Mouse (Mus musculus) limb, embryonic 11.5 days (tissue): ENCODE measurements around the gene Abca3. TPM values are rescaled to one million over a fixed set of nuclear protein-coding genes. Genes with fewer than 3 reads are reported as not detected.

ENCODE experiments used
- ATAC-seq: fragments of 200-750 bp; cut with Nextera tagmentation; 2 replicates; pipeline ENCODE4 v1.8.0; 2017; ENCODE audit warnings: low read depth; ENCODE audit not compliant: insufficient number of reproducible peaks, low FRiP score, low TSS enrichment
- DNase-seq: peaks from one replicate; pipeline ENCODE4 v3.0.0-alpha.2; 2015; ENCODE audit warnings: low spot score
- H3K27ac ChIP-seq: fragments of 300-500 bp; sonication (generic); replicated peaks from 2 replicates; pipeline ENCODE4 v1.5.1; 2014; ENCODE audit warnings: low read depth, mild to moderate bottlenecking, low read length
- H3K27me3 ChIP-seq: fragments of 300-500 bp; sonication (generic); 2 replicates; pipeline ENCODE4 v1.6.1; 2014; ENCODE audit warnings: mild to moderate bottlenecking, low read length, mixed read lengths; ENCODE audit not compliant: control insufficient read depth, insufficient read depth
- H3K36me3 ChIP-seq: fragments of 300-500 bp; sonication (generic); 2 replicates; pipeline ENCODE4 v1.6.1; 2014; ENCODE audit warnings: mild to moderate bottlenecking, low read length, moderate library complexity, mixed read lengths; ENCODE audit not compliant: control insufficient read depth, insufficient read depth
- H3K4me1 ChIP-seq: fragments of 300-500 bp; sonication (generic); 2 replicates; pipeline ENCODE4 v1.6.1; 2014; ENCODE audit warnings: low read length, mixed read lengths; ENCODE audit not compliant: control insufficient read depth, insufficient read depth
- H3K4me2 ChIP-seq: fragments of 300-500 bp; sonication (generic); 2 replicates; pipeline ENCODE4 v1.6.1; 2014; ENCODE audit warnings: low read depth, mild to moderate bottlenecking, moderate library complexity; ENCODE audit not compliant: severe bottlenecking
- H3K4me3 ChIP-seq: fragments of 300-500 bp; sonication (generic); 2 replicates; pipeline ENCODE4 v1.5.1; 2014; ENCODE audit warnings: low read depth, low read length
- H3K9ac ChIP-seq: fragments of 300-500 bp; sonication (generic); 2 replicates; pipeline ENCODE4 v1.6.1; 2014; ENCODE audit warnings: mild to moderate bottlenecking, low read length
- H3K9me3 ChIP-seq: fragments of 300-500 bp; sonication (generic); 2 replicates; pipeline ENCODE4 v1.6.1; 2016; ENCODE audit warnings: low read length; ENCODE audit not compliant: control insufficient read depth
- WGBS: fragments of 180-500 bp; shearing (Covaris S2); extraction: QIAGEN DNeasy Blood & Tissue Kit; methylation state at CpG from one replicate; pipeline ENCODE4 v1.1.7; 2014; 5-methylcytosine and 5-hydroxymethylcytosine counted together
- polyA plus RNA-seq: library from polyadenylated mRNA; unstranded; fragments of >200 nt; fragmentation: Nextera tagmentation; extraction: Ambion mirVana; gene quantifications from 2 replicates; pipeline ENCODE4 v1.2.1, GENCODE M21; 2014

Gene Abca3
- polyA plus RNA-seq, 1 experiment from 2014 or later, result 3.0 TPM

GRCm38 (mm10) chr17:24362527-24362926, 10.8 kb downstream of the Abca3 start:
- DNase-seq, result no peak
- H3K27ac ChIP-seq, result no peak overlapping the region
- no peak for ATAC-seq

DNA sequence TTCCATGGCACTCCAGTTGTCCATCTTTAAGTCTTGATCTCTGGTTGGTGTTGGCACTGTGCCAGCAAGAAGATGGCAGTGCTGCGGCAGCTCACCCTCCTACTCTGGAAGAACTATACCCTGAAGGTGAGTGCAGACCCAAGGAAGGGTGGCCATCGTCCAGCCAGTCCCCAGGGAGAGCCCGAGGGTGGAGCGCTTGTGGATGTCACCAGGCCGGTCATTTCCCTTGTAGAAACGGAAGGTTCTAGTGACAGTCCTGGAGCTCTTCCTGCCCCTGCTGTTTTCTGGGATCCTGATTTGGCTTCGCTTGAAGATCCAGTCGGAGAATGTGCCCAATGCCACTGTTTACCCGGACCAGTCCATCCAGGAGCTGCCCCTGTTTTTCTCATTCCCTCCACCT, 12.7 kb downstream of the Abca3 start:
- no peaks in the 10 kb centered on the region for H3K27me3 ChIP-seq
- no peak overlapping the region for H3K9ac ChIP-seq
- H3K4me3 ChIP-seq, result no peak overlapping the region
- DNase-seq (no peak), ATAC-seq (no peak)
- no peak overlapping the region for H3K4me2 ChIP-seq
- no peaks in the 10 kb centered on the region for H3K9me3 ChIP-seq
- H3K36me3 ChIP-seq, result no peaks in the 10 kb centered on the region
- H3K4me1 ChIP-seq, result no peaks in the 10 kb centered on the region
- WGBS, result 87% methylated on average over 9 of the region's 9 CpGs
- H3K27ac ChIP-seq, result no peak overlapping the region

More at GRCm38 (mm10) chr17:24362527-24362926, 10.8 kb downstream of the Abca3 start:
- H3K27me3 ChIP-seq, result no peaks in the 10 kb centered on the region
- no peak overlapping the region for H3K9ac ChIP-seq
- WGBS, result 74% methylated on average over 9 of the region's 9 CpGs
- no peak overlapping the region for H3K4me2 ChIP-seq
- no peak overlapping the region for H3K4me3 ChIP-seq
- H3K9me3 ChIP-seq, result no peaks in the 10 kb centered on the region
- no peaks in the 10 kb centered on the region for H3K36me3 ChIP-seq
- H3K4me1 ChIP-seq, result no peaks in the 10 kb centered on the region

- Histone ChIP-seq H3K9ac (no peak overlapping the region), H3K27me3 (no peaks in the 10 kb centered on the region), H3K4me1 (no peaks in the 10 kb centered on the region), H3K27ac (no peak overlapping the region), H3K9me3 (no peaks in the 10 kb centered on the region), H3K36me3 (no peaks in the 10 kb centered on the region), H3K4me3 (no peak overlapping the region), H3K4me2 (no peak overlapping the region)
- DNase-seq (no peak), ATAC-seq (no peak)
- WGBS, result 75% methylated on average over 13 of the region's 13 CpGs
Observed at GRCm38 (mm10) chr17:24365863-24366262, 14.1 kb downstream of the Abca3 start.

DNA sequence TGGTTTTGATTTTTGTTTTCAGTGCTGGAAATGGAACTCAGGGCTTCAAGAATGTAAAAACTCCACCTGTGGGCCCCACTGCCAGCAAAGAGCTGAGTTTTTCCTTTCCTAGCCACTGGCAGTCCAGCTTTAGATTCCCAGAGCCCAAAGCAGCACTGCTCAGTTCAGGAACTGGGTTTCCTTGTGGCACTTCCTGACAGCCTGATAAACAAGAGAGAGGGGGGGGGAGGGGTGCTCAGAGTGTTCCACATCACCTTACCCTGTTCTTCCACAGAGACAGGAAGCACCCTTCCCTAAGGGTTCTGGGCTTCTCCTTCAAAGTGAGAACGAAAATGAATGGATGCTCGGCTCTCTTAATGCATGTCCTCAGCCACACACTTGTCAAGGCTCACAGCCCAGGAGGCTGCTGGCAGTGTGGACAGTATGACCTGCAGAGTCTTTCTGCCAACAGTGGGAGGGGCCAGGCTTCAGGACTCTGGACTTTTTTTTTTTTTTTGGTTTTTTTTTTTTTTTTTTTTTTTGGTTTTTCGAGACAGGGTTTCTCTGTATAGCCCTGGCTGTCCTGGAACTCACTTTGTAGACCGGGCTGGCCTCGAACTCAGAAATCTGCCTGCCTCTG, 23.5 kb downstream of the Abca3 start:
- Histone ChIP-seq H3K4me2 (no peak overlapping the region), H3K4me1 (no peaks in the 10 kb centered on the region), H3K36me3 (no peaks in the 10 kb centered on the region), H3K9me3 (no peaks in the 10 kb centered on the region), H3K9ac (no peak overlapping the region), H3K27me3 (no peaks in the 10 kb centered on the region), H3K4me3 (no peak overlapping the region), H3K27ac (no peak overlapping the region)
- 77% methylated on average over 4 of the region's 5 CpGs for WGBS
- ATAC-seq (no peak), DNase-seq (no peak)

GRCm38 (mm10) chr17:24375886-24376285, 24.1 kb downstream of the Abca3 start:
- no peaks in the 10 kb centered on the region for H3K4me1 ChIP-seq
- H3K27me3 ChIP-seq, result no peaks in the 10 kb centered on the region
- no peaks in the 10 kb centered on the region for H3K36me3 ChIP-seq
- DNase-seq (no peak), ATAC-seq (no peak)
- no peak overlapping the region for H3K9ac ChIP-seq
- 93% methylated on average over 6 of the region's 6 CpGs for WGBS
- no peak overlapping the region for H3K27ac ChIP-seq
- H3K4me2 ChIP-seq, result no peak overlapping the region
- H3K4me3 ChIP-seq, result no peak overlapping the region
- H3K9me3 ChIP-seq, result no peaks in the 10 kb centered on the region

DNA sequence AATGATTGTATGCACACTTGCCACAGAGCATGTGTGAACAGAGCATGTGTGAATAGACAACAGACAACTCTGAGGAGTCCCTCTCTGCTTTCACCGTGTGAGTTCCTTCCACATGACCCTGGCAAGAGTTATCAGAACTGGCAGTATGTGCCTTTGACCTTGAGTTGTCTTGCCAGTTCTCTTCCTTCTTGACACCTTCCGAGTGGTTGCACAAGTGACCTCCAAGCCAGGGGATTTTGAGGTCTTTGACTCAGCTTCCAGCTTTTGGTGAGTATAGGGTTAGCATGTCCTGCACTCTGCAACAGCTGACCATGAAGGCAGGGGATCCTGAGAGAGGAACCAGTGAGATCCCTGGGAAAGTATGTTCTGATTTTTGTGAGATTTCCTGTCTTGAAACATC, 26.7 kb downstream of the Abca3 start:
- ATAC-seq (no peak), DNase-seq (no peak)
- Histone ChIP-seq H3K27me3 (no peaks in the 10 kb centered on the region), H3K27ac (no peak overlapping the region), H3K4me3 (no peak overlapping the region), H3K9ac (no peak overlapping the region), H3K4me1 (no peaks in the 10 kb centered on the region), H3K4me2 (no peak overlapping the region), H3K9me3 (no peaks in the 10 kb centered on the region), H3K36me3 (no peaks in the 10 kb centered on the region; the same call in 1 of the 2 replicates)
- WGBS, result 82% methylated on average over 2 of the region's 2 CpGs

GRCm38 (mm10) chr17:24383789-24384188, 32.0 kb downstream of the Abca3 start:
- Histone ChIP-seq H3K4me2 (no peak overlapping the region; the same call in 1 of the 2 replicates), H3K36me3 (no peaks in the 10 kb centered on the region; the same call in 1 of the 2 replicates), H3K4me1 (no peaks in the 10 kb centered on the region), H3K27ac (no peak overlapping the region), H3K4me3 (no peak overlapping the region), H3K9me3 (no peaks in the 10 kb centered on the region), H3K27me3 (no peaks in the 10 kb centered on the region), H3K9ac (no peak overlapping the region)
- ATAC-seq, result no peak
- 79% methylated on average over 8 of the region's 8 CpGs for WGBS
- no peak for DNase-seq

DNA sequence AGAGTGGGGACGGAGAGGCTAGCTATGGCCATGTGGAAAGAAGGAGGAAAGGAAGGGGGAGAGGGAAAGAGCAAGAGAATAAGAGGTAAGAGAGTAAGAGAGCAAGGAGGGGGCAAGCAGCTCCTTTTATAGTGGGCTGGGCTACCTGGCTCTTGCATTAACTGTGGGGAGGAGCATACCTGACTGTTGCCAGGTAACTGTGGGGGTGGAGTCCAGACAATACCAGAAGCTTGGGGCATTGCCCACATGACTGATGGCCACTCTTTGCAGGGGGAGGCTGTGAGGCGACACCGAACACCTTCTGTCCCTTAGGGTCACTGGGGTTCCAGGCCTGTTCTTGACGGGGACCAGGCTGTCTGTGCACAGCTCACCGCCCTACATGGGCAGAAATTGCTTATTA, 37.0 kb downstream of the Abca3 start:
- H3K4me1 ChIP-seq, result no peaks in the 10 kb centered on the region
- H3K9me3 ChIP-seq, result no peaks in the 10 kb centered on the region
- H3K4me2 ChIP-seq, result no peak overlapping the region
- no peaks in the 10 kb centered on the region for H3K27me3 ChIP-seq
- H3K4me3 ChIP-seq, result no peak overlapping the region
- ATAC-seq (no peak), DNase-seq (no peak)
- 79% methylated on average over 5 of the region's 5 CpGs for WGBS
- no peak overlapping the region for H3K27ac ChIP-seq
- H3K9ac ChIP-seq, result no peak overlapping the region
- H3K36me3 ChIP-seq, result no peaks in the 10 kb centered on the region

GRCm38 (mm10) chr17:24389865-24390264, 38.1 kb downstream of the Abca3 start:
- WGBS, result 7% methylated on average over 2 of the region's 2 CpGs
- Histone ChIP-seq H3K4me1 (no peaks in the 10 kb centered on the region), H3K36me3 (no peaks in the 10 kb centered on the region), H3K27ac (no peak overlapping the region), H3K9me3 (no peaks in the 10 kb centered on the region), H3K9ac (no peak overlapping the region), H3K4me2 (no peak overlapping the region), H3K27me3 (no peaks in the 10 kb centered on the region), H3K4me3 (no peak overlapping the region)
- no peak for ATAC-seq
- peak; percentile 49 for DNase-seq
